Mouse (Mus musculus) granulocyte monocyte progenitor cell, adult 5-6 weeks (primary cell): ENCODE data around the gene Gm10401. TPM values are rescaled to one million over a fixed set of nuclear protein-coding genes. Genes with fewer than 3 reads are reported as not detected.
A peak's percentile ranks its signal among the peaks of the same experiment; 100 is the strongest.
"Not testable (repeated sequence)": the region's sequence is repeated elsewhere in the genome, so short reads cannot be mapped to it uniquely, and the experiment has no call there.

ENCODE experiments used
- ATAC-seq: replicated peaks from 2 replicates; pipeline ENCODE4 v1.8.0; 2016; ENCODE audit warnings: mild to moderate bottlenecking, moderate TSS enrichment, inconsistent platforms; ENCODE audit not compliant: poor library complexity, severe bottlenecking
- total RNA-seq, 2 experiments: library from RNA; stranded (forward) in 1 of 2; stranded (reverse) in 1 of 2; fragments of 200-712, 200-1000 nt in 1 of 2; fragments of >200 nt in 1 of 2; fragmentation: Nextera tagmentation in 1 of 2; gene quantifications; 2 replicates each; pipeline ENCODE4 v1.2.3; 2014 to 2017

Gene Gm10401
- total RNA-seq, 2 experiments from 2014 or later: 0.26 TPM; not detected in 1

GRCm38 (mm10) chr5:115120978-115121377 lies 22.9 kb upstream of the Gm10401 start:
- ATAC-seq: no peak

- ATAC-seq: peak; percentile 95
These were observed 21.0 kb upstream of the Gm10401 start, which contains the start of gene Acads for GRCm38 (mm10) chr5:115118961-115119570. Acads (minus strand) TSS chr5:115119346.

GRCm38 (mm10) chr5:115117467-115117866 lies 19.4 kb upstream of the Gm10401 start:
- ATAC-seq: no peak

DNA sequence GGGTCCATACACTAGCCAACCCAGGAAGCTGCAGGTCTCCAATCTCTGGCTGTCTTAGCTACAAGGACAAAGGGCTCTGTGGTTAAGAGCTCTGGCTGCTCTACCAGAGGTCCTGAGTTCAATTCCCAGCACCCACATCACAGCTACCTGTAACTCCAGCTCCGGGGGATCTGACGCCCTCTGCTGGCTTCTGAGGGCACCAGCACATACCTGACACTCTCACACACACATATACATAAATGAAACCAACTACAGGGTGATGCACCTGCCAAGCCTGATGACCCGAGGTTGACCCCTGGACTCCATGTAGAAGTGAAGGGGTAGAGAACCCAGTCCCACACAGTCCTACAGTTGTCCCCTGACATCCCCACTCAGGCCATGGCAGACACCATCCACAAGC lies 18.3 kb upstream of the Gm10401 start:
- no peak for ATAC-seq

DNA sequence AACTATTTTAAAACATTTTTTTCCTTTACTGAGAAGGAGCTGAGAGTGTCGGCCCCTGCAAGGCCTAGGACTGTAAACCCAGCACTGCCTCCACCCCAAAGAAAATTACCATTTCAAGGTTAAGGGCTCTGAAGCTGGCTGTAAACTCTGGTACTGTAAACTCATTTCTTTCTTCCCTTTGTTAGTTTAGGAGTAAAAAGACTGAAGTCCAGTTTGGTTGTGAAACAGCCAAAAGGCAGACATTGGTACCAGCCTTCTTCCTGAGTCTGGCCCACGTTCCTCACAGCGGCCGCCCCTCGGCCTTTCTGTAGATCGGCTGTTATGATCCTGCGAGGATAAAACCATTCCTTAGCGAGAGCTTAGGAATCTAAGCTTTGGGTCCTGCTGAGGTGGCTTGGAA lies 16.4 kb upstream of the Gm10401 start:
- no peak for ATAC-seq

- ATAC-seq: no peak
These were observed 15.1 kb upstream of the Gm10401 start for GRCm38 (mm10) chr5:115113244-115113643.

GRCm38 (mm10) chr5:115111156-115111555 lies 13.1 kb upstream of the Gm10401 start:
- no peak for ATAC-seq

- ATAC-seq: peak; percentile 52; the same call in 1 of the 2 replicates
These were observed 5.2 kb upstream of the Gm10401 start for GRCm38 (mm10) chr5:115103253-115103652.

- no peak for ATAC-seq
These were observed 4.1 kb upstream of the Gm10401 start for GRCm38 (mm10) chr5:115102231-115102630.

- no peak for ATAC-seq
These were observed 2.4 kb upstream of the Gm10401 start for GRCm38 (mm10) chr5:115100473-115100872.

GRCm38 (mm10) chr5:115099991-115100390 lies 1.9 kb upstream of the Gm10401 start:
- ATAC-seq: no peak

DNA sequence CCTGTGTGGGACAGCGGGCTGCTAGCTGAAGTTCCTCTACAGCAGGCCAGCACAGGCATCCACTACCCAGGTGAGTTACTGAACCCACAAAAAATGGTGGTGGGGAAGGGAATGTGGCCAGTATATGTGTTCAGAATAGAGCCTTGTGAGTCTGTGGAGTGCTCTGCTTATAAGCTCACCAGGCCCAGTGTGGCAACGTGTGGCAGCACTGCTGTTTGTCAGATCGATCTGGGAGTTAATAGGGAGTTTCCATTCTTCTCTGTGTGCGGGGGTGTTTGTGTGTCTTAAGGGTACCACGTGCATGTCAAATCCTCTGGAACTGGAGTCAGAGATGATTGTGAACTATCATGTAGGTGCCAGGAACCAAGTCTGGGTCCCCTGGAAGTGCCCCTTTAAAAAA lies 1.4 kb upstream of the Gm10401 start:
- ATAC-seq: no peak

DNA sequence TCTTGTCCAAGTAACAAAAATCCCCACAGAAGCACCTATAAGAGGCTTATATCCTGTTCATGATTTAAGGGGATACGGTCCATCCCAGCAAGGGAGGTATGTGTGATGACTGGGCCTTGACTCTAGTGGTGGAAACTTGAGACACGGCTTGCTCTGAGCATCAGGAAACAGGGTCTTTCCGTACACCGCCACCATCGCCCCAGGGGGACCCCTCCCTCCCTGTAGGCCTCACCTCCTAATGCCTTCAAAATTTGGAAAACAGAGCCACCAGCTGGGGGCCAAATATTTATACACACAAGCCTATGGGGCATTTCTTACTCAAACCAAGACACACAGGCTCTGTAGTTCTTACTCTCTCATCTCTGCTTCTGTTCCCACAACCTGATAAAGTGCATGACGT lies 6.3 kb downstream of the Gm10401 start:
- no peak for ATAC-seq

- no peak for ATAC-seq
These were observed 7.1 kb downstream of the Gm10401 start for GRCm38 (mm10) chr5:115091015-115091414.

DNA sequence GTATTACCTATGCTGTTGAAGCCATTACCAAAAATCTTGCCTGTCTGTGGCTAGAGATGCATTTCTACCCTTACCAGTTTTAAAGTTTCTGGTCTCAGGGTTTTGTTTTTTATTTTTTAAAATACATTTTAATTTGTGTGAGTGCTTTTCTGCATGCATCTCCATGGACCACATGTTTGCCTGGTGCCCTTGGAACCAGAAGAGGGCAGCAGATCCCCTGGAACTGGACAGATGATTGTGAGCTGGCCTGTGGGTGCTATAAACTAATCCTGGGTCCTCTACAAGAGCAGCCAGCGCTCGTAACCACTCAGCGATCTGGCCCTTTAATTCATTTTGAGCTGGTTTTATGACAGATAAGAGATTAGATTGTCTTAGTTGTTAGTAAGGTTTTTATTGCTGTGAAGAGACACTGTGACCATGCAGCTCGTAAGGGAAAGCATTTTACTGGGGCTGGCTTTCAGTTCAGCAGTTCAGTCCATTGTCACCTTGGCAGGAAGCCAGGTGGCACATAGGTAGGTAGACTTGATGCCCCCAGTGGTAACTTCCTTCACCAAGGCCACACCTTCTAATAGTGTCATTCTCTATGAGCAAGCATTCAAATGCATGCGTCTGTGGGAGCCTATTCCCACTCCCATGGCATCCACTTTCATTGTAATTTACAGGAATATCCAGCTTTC lies 8.4 kb downstream of the Gm10401 start:
- ATAC-seq: no peak

GRCm38 (mm10) chr5:115085675-115086074 lies 12.4 kb downstream of the Gm10401 start:
- no peak for ATAC-seq

- no peak for ATAC-seq
These were observed 14.6 kb downstream of the Gm10401 start for GRCm38 (mm10) chr5:115083492-115083891.

DNA sequence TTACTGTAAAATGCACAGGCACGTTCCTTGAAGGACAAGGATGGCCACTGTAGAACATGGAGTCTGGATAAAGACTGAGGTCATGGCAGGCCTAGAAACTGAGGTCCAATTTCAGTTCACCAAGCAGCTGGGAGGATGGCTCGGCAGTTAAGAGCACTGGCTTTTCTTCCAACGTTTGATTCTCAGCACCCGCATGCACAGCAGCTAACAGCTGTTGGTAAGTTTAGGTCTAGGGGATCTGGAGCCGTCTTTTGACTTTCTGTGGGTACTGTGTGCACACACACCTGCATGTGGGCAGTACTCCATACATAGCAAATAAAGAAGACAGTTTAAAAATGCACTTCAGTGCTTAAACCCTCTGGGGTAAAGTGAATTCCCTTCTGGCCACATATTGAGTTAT lies 16.5 kb downstream of the Gm10401 start:
- ATAC-seq: no peak

- ATAC-seq: peak; percentile 62
These were observed 21.8 kb downstream of the Gm10401 start for GRCm38 (mm10) chr5:115076144-115076901.

GRCm38 (mm10) chr5:115074749-115075148 lies 23.3 kb downstream of the Gm10401 start:
- ATAC-seq: no peak

GRCm38 (mm10) chr5:115073306-115073705 lies 24.8 kb downstream of the Gm10401 start:
- ATAC-seq: not testable (repeated sequence)
